In the genomic region with DNA sequence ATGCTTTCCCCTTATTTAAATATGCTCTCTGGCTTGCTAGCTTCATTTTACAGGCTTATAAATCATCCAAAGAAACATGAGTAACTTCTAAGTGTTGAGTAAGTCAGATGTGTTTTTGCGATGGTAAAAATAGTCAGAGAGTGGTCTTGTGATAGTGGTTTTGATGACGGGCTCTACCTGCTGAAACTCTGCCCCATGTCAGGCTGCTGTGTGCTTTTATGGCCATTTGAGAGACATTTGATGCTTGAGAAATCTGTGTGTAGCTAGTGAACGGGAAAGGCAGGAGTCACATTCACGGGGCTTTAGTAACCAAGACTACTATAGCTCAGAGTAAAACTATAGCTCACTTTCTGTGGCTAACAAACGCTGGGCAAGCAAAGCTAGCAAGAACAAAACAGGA, we compare ENCODE assay signal across 22 mouse cellular contexts.
"Had no signal": no experiment of that assay in that cellular context is flagged by ENCODE, and none has a peak within 500 bp of the region (broad histone marks: within the 10 kb centered on the region; RNA-seq: fewer than 3 reads in every experiment).

No protein-coding gene starts in this region.

- H3K36me3 ChIP-seq: limb, embryonic 13.5 days; midbrain, embryonic 12.5 days; midbrain, embryonic 15.5 days; neural tube, embryonic 12.5 days; neural tube, embryonic 15.5 days; stomach, embryonic 15.5 days had no signal

- ATAC-seq: intestine, embryonic 16.5 days; liver, postnatal 0 days; lung, postnatal 0 days; midbrain, embryonic 15.5 days had no signal

- H3K9ac ChIP-seq: limb, embryonic 13.5 days; liver, embryonic 14.5 days; liver, postnatal 0 days; lung, embryonic 14.5 days; midbrain, embryonic 12.5 days; midbrain, embryonic 15.5 days; neural tube, embryonic 12.5 days; neural tube, embryonic 15.5 days; stomach, embryonic 15.5 days had no signal

- H3K4me1 ChIP-seq: midbrain, embryonic 12.5 days; midbrain, embryonic 15.5 days; neural tube, embryonic 12.5 days; neural tube, embryonic 15.5 days; stomach, embryonic 15.5 days had no signal

- DNase-seq: kidney, adult 18-20 months; kidney, adult 9 months; kidney, postnatal 4 days; left cerebral cortex, postnatal 4 days; liver, postnatal 0 days; lung, embryonic 14.5 days; right cerebral cortex, adult 18-20 months; right cerebral cortex, postnatal 14 days; right cerebral cortex, postnatal 4 days; spleen, adult 18-20 months; thymus, adult 18-20 months; thymus, postnatal 36 days had no signal

- H3K9me3 ChIP-seq: limb, embryonic 13.5 days; midbrain, embryonic 12.5 days; midbrain, embryonic 15.5 days; neural tube, embryonic 12.5 days; neural tube, embryonic 15.5 days; stomach, embryonic 15.5 days had no signal

- H3K4me2 ChIP-seq: limb, embryonic 13.5 days; lung, embryonic 14.5 days; midbrain, embryonic 12.5 days; midbrain, embryonic 15.5 days; neural tube, embryonic 12.5 days; neural tube, embryonic 15.5 days; stomach, embryonic 15.5 days had no signal

- H3K4me3 ChIP-seq: limb, embryonic 13.5 days; midbrain, embryonic 12.5 days; midbrain, embryonic 15.5 days; neural tube, embryonic 12.5 days; neural tube, embryonic 15.5 days; stomach, embryonic 15.5 days had no signal

- H3K27me3 ChIP-seq: limb, embryonic 13.5 days; midbrain, embryonic 12.5 days; midbrain, embryonic 15.5 days; neural tube, embryonic 12.5 days; neural tube, embryonic 15.5 days; stomach, embryonic 15.5 days had no signal

- H3K27ac ChIP-seq: limb, embryonic 13.5 days; liver, embryonic 14.5 days; macrophage; midbrain, embryonic 12.5 days; midbrain, embryonic 15.5 days; neural tube, embryonic 12.5 days; neural tube, embryonic 15.5 days; stomach, embryonic 15.5 days had no signal
